Mouse (Mus musculus): ENCODE results near the gene Bhlha15.

DNA sequence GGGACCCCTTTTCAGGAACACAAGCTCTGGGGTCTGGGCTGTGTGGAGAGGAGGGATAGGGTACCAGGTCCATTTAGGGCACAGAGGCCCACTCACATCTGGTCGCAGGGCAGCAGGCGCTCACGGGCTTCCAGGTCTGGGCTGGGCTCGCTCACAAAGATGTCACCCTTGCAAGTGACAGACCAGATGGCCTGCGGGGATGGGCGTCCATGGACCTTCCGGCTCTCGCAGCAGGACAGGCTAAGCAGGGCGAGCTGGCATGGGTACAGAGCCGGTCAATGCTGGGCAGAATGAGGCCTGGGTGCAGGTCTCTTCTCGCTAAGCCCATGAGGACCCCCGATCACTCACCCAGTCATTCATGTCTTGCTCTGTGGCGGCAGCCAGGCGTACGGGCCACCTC is 16.0 kb downstream of the Bhlha15 start:
- TF ChIP-seq CTCF (IDR thresholded peaks at IDR 0.05; ENCODE audit: borderline replicate concordance, control insufficient read depth, extremely low read depth, insufficient read depth, low read length, poor library complexity) (no peak), POLR2A (IDR thresholded peaks at IDR 0.05; ENCODE audit: control insufficient read depth, extremely low read depth, insufficient read depth, low read length, poor library complexity) (no peak)

All from thymus, adult 2 months (tissue).